Mouse (Mus musculus): Measurements from ENCODE around the gene Bnc2.

The Bnc2 gene

GRCm38 (mm10) chr4:84431677-84432515 is 243.2 kb downstream of the Bnc2 start:
- no peak for DNase-seq (ENCODE audit: low spot score in 2 of 2)

- DNase-seq (ENCODE audit: low spot score in 2 of 2), result no peak
These were observed 247.1 kb downstream of the Bnc2 start for GRCm38 (mm10) chr4:84427955-84428354.

GRCm38 (mm10) chr4:84411431-84411830 is 263.6 kb downstream of the Bnc2 start:
- DNase-seq (ENCODE audit: low spot score in 2 of 2), result no peak

GRCm38 (mm10) chr4:84407328-84408028 is 267.6 kb downstream of the Bnc2 start:
- peak in 1 of 2 experiments; percentile 10 for DNase-seq (ENCODE audit: low spot score in 2 of 2)

- DNase-seq (ENCODE audit: low spot score in 2 of 2), result no peak
These were observed 271.5 kb downstream of the Bnc2 start for GRCm38 (mm10) chr4:84403356-84404145.

GRCm38 (mm10) chr4:84388991-84389390 is 286.1 kb downstream of the Bnc2 start:
- no peak for DNase-seq (ENCODE audit: low spot score in 2 of 2)

GRCm38 (mm10) chr4:84385156-84385555 is 289.9 kb downstream of the Bnc2 start:
- no peak for DNase-seq (ENCODE audit: low spot score in 2 of 2)

- no peak for DNase-seq (ENCODE audit: low spot score in 2 of 2)
These were observed 295.8 kb downstream of the Bnc2 start for GRCm38 (mm10) chr4:84379289-84379688.

- DNase-seq (ENCODE audit: low spot score in 2 of 2), result no peak
These were observed 297.6 kb downstream of the Bnc2 start for GRCm38 (mm10) chr4:84377513-84377912.

GRCm38 (mm10) chr4:84362337-84362823 is 312.7 kb downstream of the Bnc2 start:
- no peak for DNase-seq (ENCODE audit: low spot score in 2 of 2)

- no peak for DNase-seq (ENCODE audit: low spot score in 2 of 2)
These were observed 313.9 kb downstream of the Bnc2 start for GRCm38 (mm10) chr4:84361165-84361564.

GRCm38 (mm10) chr4:84359996-84360395 is 315.1 kb downstream of the Bnc2 start:
- DNase-seq (ENCODE audit: low spot score in 2 of 2), result no peak

- no peak for DNase-seq (ENCODE audit: low spot score in 2 of 2)
These were observed 316.9 kb downstream of the Bnc2 start for GRCm38 (mm10) chr4:84358204-84358603.

- no peak for DNase-seq (ENCODE audit: low spot score in 2 of 2)
These were observed 317.7 kb downstream of the Bnc2 start for GRCm38 (mm10) chr4:84357382-84357781.

- no peak for DNase-seq (ENCODE audit: low spot score in 2 of 2)
These were observed 318.5 kb downstream of the Bnc2 start for GRCm38 (mm10) chr4:84356468-84357153.

GRCm38 (mm10) chr4:84352656-84353055 is 322.4 kb downstream of the Bnc2 start:
- no peak for DNase-seq (ENCODE audit: low spot score in 2 of 2)

- peak in 1 of 2 experiments; percentile 18 for DNase-seq (ENCODE audit: low spot score in 2 of 2)
These were observed 325.5 kb downstream of the Bnc2 start for GRCm38 (mm10) chr4:84349536-84349935.

GRCm38 (mm10) chr4:84339172-84339571 is 335.9 kb downstream of the Bnc2 start:
- no peak for DNase-seq (ENCODE audit: low spot score in 2 of 2)

- no peak for DNase-seq (ENCODE audit: low spot score in 2 of 2)
These were observed 343.1 kb downstream of the Bnc2 start for GRCm38 (mm10) chr4:84331995-84332394.

- DNase-seq (ENCODE audit: low spot score in 2 of 2), result no peak
These were observed 343.6 kb downstream of the Bnc2 start for GRCm38 (mm10) chr4:84331450-84331849.

- DNase-seq (ENCODE audit: low spot score in 2 of 2), result no peak
These were observed 344.6 kb downstream of the Bnc2 start for GRCm38 (mm10) chr4:84330509-84330908.

All from urinary bladder, adult 18-20 months (tissue).